ENCODE assay signal across 8 mouse cellular contexts in genomic region chr1:127868300-127869261, GRCm38 (mm10). TPM values are rescaled to one million over a fixed set of nuclear protein-coding genes. Genes with fewer than 3 reads are reported as not detected.
DNase-seq lines count a peak whose midpoint lies in the region; ATAC-seq lines count a peak whose summit lies in the region.

Rab3gap1 (plus strand) TSS chr1:127868773.

- H3K4me3 ChIP-seq in hindbrain, embryonic 13.5 days = peak within 1 kb of the TSS; percentile 71

- no peaks in the 10 kb centered on the region for H3K9me3 ChIP-seq in hindbrain, embryonic 13.5 days

- no peaks in the 10 kb centered on the region for H3K27me3 ChIP-seq in hindbrain, embryonic 13.5 days

- peak within 1 kb of the TSS; percentile 88 for H3K27ac ChIP-seq in hindbrain, embryonic 13.5 days

- peaks cover 10% of the 10 kb centered on the region for H3K4me1 ChIP-seq in hindbrain, embryonic 13.5 days (replicated peaks)

- H3K36me3 ChIP-seq in hindbrain, embryonic 13.5 days = peaks cover 17% of the 10 kb centered on the region

- ATAC-seq in hindbrain, embryonic 13.5 days (ENCODE audit: low FRiP score) = peak; percentile 98

- peak; percentile 96 for DNase-seq in NIH3T3 (ENCODE audit: low read depth)
- DNase-seq in cerebellum, postnatal 10 days = peak; percentile 95 to 97
- DNase-seq in frontal cortex, postnatal 14 days (ENCODE audit: low spot score in 2 of 2) = peak; percentile 76 to 82
- peak; percentile 83 to 84 for DNase-seq in layer of hippocampus, postnatal 25 days (ENCODE audit: extremely low spot score in 1 of 2, low spot score in 1 of 2)
- peak; percentile 89 for DNase-seq in lung, postnatal 25 days (ENCODE audit: low spot score)
- peak; percentile 88 for DNase-seq in retina, embryonic 14.5 days (ENCODE audit: low spot score)
- DNase-seq in thymus, postnatal 4 days = peak; percentile 96

- peak within 1 kb of the TSS; percentile 70 for H3K4me2 ChIP-seq in hindbrain, embryonic 13.5 days

- 11% methylated on average over 47 of the region's 47 CpGs for WGBS in hindbrain, embryonic 13.5 days

- H3K9ac ChIP-seq in hindbrain, embryonic 13.5 days = peak within 1 kb of the TSS; percentile 79

RNA-seq across cellular contexts. Expression of gene Rab3gap1, which starts in this region (rescaled TPM):
- polyA plus RNA-seq in hindbrain, embryonic 13.5 days (2015; fragmentation: Nextera tagmentation; extraction: Ambion mirVana) = 20.7 and 21.2 TPM in 2 replicates
- total RNA-seq in layer of hippocampus, postnatal 25 days (2021) = 10 to 100 TPM; 65.9 to 67.9 TPM

Comparison
In these comparisons a context has a peak if more than half of its experiments do, and no peak if none do; other contexts are left out.
1. Peak in every context shown above with its lines: DNase-seq, ATAC-seq, H3K4me3 ChIP-seq and H3K27ac ChIP-seq.